Mouse (Mus musculus) bone marrow, adult 2 months (tissue): ENCODE measurements around the gene Asb1.

Source experiments
- CTCF ChIP-seq: fragments of 200-500 bp; IDR thresholded peaks from 2 replicates; pipeline ENCODE4 v1.5.1; 2011; ENCODE audit warnings: low read length, control low read depth; ENCODE audit not compliant: control insufficient read depth, insufficient read depth
- POLR2A ChIP-seq: fragments of 200-500 bp; IDR thresholded peaks from 2 replicates; pipeline ENCODE4 v1.6.1; 2011; ENCODE audit warnings: low read depth, mild to moderate bottlenecking, control low read depth, low read length, borderline replicate concordance; ENCODE audit not compliant: control insufficient read depth

- no peak for TF ChIP-seq CTCF
- no peak for TF ChIP-seq POLR2A
Observed at GRCm38 (mm10) chr1:91601362-91602096, 61.2 kb downstream of the Asb1 start.
